Mouse (Mus musculus) spleen, postnatal 14 days (tissue): ENCODE data around the gene Trim2.

ENCODE experiments used
- DNase-seq, 2 experiments: peaks; one replicate each; pipeline ENCODE4 v3.0.0; 2021 to 2022; ENCODE audit warnings: low spot score in 2 of 2

Trim2 gene

GRCm38 (mm10) chr3:84288931-84289330, 17.7 kb downstream of the Trim2 start:
- no peak for DNase-seq

DNA sequence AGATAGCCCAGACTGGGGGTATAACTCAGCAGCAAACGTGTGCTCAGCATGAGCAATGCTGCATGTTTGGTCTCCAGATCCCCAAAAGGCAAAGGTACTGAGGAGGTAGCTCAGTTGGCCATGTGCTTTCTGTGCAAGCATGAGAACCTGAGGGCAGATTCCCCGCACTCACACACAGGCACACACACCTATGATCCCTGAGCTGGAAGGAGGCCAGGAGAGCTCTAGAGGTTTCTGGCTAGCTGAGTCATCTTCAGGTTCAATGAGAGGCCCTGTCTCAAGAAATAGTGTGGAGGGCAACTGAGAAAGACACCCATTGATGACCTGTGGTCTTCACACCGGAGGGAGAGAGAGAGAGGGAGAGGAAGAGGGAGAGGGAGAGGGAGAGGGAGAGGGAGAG, 19.4 kb downstream of the Trim2 start:
- DNase-seq, result no peak

DNA sequence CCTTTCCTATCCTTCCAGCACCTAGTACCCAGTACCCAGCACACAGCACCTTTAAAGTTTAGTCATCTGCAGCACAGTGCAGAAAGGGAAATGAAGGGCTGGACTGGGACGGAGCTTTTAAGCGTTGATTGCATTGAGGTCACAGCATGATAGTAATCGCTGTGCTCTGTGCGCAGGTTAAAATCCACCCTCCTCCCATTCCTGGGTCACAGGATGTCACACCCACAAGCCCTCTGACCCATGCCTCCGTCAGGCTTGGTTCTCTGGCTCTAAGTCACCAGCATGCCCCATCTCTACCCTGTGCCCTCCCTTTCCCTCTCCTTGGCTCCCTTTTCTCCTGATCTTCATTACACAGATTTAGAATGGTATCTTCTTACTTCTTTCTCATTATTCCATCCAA, 20.4 kb downstream of the Trim2 start:
- DNase-seq, result no peak

- no peak for DNase-seq
These were observed 21.9 kb downstream of the Trim2 start for GRCm38 (mm10) chr3:84284796-84285195.

GRCm38 (mm10) chr3:84283524-84283923, 23.2 kb downstream of the Trim2 start:
- no peak for DNase-seq

DNA sequence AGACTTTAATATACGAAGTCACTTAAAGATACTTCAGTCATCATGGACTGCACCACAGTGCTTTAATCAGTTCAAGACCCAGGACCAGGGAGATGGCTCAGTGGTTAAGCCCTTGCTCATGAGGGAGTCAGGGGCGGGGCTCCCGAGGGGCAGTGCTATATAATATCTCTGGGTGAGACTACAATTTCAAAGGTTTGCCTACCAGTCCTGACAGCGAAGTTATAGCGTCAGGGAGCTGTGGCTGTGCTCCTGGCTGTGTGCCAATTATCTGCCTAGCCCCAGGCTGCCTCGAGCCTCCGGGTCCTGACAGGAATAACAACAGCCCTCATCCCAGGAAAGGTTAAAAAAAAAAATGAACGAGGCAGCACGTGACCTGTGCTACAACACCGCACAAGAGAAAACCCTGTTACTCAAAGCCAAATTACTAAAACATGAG, 24.7 kb downstream of the Trim2 start:
- DNase-seq, result no peak

- no peak for DNase-seq
These were observed 27.9 kb downstream of the Trim2 start for GRCm38 (mm10) chr3:84278809-84279208.

GRCm38 (mm10) chr3:84275124-84275523, 31.6 kb downstream of the Trim2 start:
- no peak for DNase-seq

DNA sequence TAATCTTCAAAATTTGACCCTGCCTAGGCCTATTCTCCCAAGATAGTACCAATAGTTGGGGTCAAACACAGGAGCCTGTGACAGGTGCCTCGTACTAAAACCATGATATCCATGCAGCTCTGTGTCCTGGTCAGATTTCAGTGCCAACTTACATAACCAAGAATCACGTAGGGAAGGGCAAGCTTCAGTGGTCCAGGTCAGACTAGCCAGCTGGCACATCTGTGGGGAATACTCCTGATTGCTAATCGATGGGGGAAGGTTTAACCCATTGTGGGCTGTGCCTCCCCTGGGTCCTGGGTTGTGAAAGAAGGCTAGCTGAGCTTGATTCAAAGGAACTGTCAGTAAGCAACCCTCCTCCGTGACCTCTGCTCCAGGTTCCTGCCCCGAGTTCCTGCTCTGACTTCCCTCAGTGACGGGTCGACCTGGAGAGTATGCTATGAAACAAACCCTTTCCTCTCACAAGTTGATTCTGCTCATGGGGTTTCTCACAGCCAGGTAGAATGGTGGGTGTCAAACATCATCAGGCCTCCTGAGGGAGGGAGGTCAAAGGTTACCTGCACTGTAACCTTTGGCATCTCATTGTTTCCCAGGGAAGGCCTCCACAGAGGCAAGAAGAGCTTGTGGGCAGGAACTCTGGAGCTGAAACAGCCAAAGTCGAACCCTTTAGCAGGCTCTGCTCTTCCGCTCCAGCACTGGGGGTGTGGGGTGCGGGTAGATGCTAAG, 34.2 kb downstream of the Trim2 start:
- no peak for DNase-seq

- DNase-seq, result peak; percentile 20 to 25
These were observed 34.9 kb downstream of the Trim2 start for GRCm38 (mm10) chr3:84271794-84272193.

- no peak for DNase-seq
These were observed 35.6 kb downstream of the Trim2 start for GRCm38 (mm10) chr3:84271058-84271457.

- DNase-seq, result peak in 1 of 2 experiments; percentile 4
These were observed 36.1 kb downstream of the Trim2 start for GRCm38 (mm10) chr3:84270624-84270995.

- no peak for DNase-seq
These were observed 36.6 kb downstream of the Trim2 start for GRCm38 (mm10) chr3:84269987-84270623.

DNA sequence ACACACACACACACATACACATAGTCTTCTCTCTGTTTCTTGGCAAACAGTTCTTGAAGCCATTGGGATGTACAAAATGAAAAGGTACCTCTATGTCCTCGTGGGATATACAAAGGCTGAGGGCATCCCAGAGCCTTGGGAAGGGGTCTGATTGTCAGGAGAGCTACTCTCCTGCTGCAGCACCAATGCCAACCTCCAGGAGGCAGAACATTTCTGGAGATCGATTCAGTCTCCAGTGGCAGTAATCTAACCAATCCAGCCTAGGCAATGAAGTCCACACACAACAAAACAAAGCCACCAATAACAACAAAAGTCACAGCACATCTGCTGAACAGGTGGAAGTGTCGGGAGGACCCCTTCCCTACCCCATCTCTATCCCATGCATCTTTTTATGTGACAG, 38.2 kb downstream of the Trim2 start:
- DNase-seq, result peak in 1 of 2 experiments; percentile 13

DNA sequence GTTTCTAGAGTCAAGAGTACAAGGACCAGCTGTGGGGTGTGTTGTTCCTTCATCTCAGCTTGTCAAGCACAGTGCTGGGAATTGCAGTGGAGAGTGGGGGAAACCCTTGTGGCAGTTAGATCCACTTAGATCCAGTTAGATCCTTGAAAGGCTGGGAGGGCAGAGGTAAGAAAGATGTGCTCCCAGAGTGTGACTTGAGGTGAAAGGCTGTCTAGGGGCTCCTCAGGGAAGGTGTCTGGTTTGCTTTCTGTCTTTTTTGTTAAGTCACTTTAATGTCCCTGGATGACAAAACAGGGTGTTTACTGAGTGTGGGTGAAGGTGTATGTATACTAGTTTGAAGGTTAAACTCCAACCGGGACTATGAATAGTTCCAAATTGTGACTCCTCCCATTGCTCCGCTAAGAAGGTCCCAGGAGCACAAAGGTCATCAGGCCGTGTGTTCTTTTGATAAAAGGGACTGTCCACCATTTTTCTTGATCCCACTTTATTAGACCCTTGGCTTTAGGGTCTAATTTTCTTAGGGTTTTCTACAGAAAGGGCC, 40.2 kb downstream of the Trim2 start:
- no peak for DNase-seq

DNA sequence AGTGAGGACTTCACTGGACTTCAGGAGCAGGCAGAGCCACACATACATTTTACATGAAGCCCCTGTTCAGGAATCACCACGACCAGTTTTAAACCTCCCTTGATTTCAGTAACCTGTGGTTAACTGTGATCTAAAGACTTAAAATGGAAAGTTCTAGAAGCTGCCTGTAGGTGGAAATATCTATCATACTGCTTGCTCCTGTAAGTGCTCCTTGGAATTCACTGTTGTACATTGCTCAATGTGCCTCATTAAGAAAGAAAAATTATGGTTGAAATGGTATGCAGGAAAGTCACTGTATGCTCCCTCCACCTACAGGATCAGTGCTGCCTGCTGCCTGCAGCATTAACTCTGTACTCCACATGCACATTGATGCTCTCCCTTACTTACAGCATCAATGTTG, 41.6 kb downstream of the Trim2 start:
- no peak for DNase-seq

DNA sequence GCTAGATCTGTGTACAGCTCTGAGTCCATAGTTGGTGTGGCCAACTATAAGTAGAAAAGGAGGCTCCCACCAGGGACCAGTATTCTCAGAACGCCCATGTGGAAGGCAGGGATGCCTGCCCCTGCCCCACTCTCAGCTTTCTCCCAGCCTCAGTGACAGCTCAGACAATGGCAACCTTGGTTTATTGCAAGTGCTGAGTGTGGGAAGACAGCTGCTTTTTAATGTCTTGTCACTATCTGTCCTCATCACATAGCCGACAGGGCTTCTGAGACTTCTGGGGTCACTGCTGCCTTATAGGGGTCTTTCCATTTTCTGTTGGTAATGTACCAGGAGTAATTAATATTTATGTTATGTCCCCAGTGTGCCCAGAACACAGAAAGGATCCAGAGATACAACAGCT, 42.3 kb downstream of the Trim2 start:
- no peak for DNase-seq

GRCm38 (mm10) chr3:84262804-84263203, 43.9 kb downstream of the Trim2 start:
- no peak for DNase-seq

DNA sequence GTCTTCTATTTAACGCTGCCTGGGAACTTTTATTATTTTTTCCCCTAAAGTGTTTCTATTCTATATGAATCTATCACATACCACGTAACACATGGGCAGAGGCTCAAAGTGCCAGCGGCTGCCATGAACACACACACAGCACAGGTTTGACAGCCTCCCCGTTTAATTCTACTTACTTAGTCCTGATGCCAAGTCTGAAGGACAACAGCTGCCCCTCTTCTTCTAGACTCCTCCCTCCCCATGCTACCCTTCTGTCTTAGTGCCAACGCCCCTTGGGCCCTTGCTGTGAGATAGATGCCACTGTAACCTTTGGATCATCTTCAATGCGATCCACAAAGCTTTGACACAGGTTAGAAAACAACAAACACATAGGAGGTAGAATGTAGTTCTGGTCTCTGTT, 44.8 kb downstream of the Trim2 start:
- no peak for DNase-seq

- DNase-seq, result no peak
These were observed 45.8 kb downstream of the Trim2 start for GRCm38 (mm10) chr3:84260837-84261236.

DNA sequence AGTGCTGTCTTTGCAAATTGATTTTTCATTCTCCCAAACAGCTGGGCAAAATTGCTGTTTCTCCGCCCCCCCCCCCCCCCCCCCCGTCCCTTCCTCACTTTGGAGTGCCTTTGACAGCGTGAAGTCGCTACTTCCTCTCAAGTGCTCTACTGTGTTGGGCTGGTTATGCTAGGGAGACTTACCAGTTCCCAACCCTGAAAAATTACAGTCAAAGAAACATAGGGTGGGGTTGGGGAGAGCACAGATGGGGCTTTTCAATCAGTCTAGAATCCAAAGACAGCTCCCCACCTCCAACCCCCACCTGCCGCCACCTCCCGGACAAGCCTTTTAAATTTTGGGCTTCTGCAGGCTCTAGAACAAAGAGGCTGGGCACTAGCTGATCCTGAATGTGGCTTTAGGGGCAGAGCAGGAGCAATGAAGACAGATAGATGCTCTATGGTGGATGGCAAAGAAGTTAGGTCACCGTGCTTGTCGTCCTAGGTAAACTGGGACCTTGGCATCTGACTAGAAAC, 46.6 kb downstream of the Trim2 start:
- no peak for DNase-seq

- peak in 1 of 2 experiments; percentile 34 for DNase-seq
These were observed 47.2 kb downstream of the Trim2 start for GRCm38 (mm10) chr3:84259281-84260023.
